Mouse (Mus musculus) embryonic facial prominence, embryonic 15.5 days (tissue): ENCODE measurements around the gene Ccdc120. TPM values are rescaled to one million over a fixed set of nuclear protein-coding genes. Genes with fewer than 3 reads are reported as not detected.
A peak's percentile ranks its signal among the peaks of the same experiment; 100 is the strongest.

Source experiments
- ATAC-seq: fragments of 200-750 bp; cut with Nextera tagmentation; 2 replicates; pipeline ENCODE4 v1.8.0; 2017; ENCODE audit warnings: low read depth, moderate TSS enrichment; ENCODE audit not compliant: insufficient number of reproducible peaks, low FRiP score, low TSS enrichment
- H3K27ac ChIP-seq: fragments of 300-500 bp; sonication (generic); replicated peaks from 2 replicates; pipeline ENCODE4 v1.5.1; 2015; ENCODE audit warnings: mild to moderate bottlenecking, inconsistent platforms
- H3K27me3 ChIP-seq: fragments of 300-500 bp; sonication (generic); 2 replicates; pipeline ENCODE4 v1.6.1; 2015; ENCODE audit warnings: inconsistent platforms
- H3K36me3 ChIP-seq: fragments of 300-500 bp; sonication (generic); 2 replicates; pipeline ENCODE4 v1.6.1; 2015; ENCODE audit warnings: mild to moderate bottlenecking, inconsistent platforms
- H3K4me1 ChIP-seq: fragments of 300-500 bp; sonication (generic); 2 replicates; pipeline ENCODE4 v1.6.1; 2015; ENCODE audit warnings: inconsistent platforms
- H3K4me2 ChIP-seq: fragments of 300-500 bp; sonication (generic); replicated peaks from 2 replicates; pipeline ENCODE4 v1.6.1; 2015; ENCODE audit warnings: mild to moderate bottlenecking, inconsistent platforms
- H3K4me3 ChIP-seq: fragments of 300-500 bp; sonication (generic); replicated peaks from 2 replicates; pipeline ENCODE4 v1.5.1; 2015; ENCODE audit warnings: mild to moderate bottlenecking, inconsistent platforms
- H3K9ac ChIP-seq: fragments of 300-500 bp; sonication (generic); 2 replicates; pipeline ENCODE4 v1.6.1; 2015; ENCODE audit warnings: inconsistent platforms
- H3K9me3 ChIP-seq: fragments of 300-500 bp; sonication (generic); replicated peaks from 2 replicates; pipeline ENCODE4 v1.6.1; 2016; ENCODE audit warnings: inconsistent platforms
- WGBS: fragments of 180-500 bp; shearing (Covaris S2); methylation state at CpG from one replicate; pipeline ENCODE4 v1.1.7; 2015; 5-methylcytosine and 5-hydroxymethylcytosine counted together
- polyA plus RNA-seq: library from polyadenylated mRNA; unstranded; fragments of >200 nt; fragmentation: Nextera tagmentation; extraction: Ambion mirVana; gene quantifications from 2 replicates; pipeline ENCODE4 v1.2.1, GENCODE M21; 2015

The Ccdc120 gene
- polyA plus RNA-seq, 1 experiment from 2014 or later = 22.1 TPM

- Histone ChIP-seq H3K36me3 (no peaks in the 10 kb centered on the region), H3K9me3 (no peaks in the 10 kb centered on the region), H3K4me2 (no peak overlapping the region), H3K27ac (no peak overlapping the region), H3K4me1 (no peaks in the 10 kb centered on the region), H3K9ac (no peak overlapping the region), H3K27me3 (no peaks in the 10 kb centered on the region), H3K4me3 (no peak overlapping the region)
- ATAC-seq = no peak
- WGBS = 85% methylated on average over 8 of the region's 8 CpGs
Measured at GRCm38 (mm10) chrX:7745429-7745828, 5.3 kb downstream of the Ccdc120 start.

DNA sequence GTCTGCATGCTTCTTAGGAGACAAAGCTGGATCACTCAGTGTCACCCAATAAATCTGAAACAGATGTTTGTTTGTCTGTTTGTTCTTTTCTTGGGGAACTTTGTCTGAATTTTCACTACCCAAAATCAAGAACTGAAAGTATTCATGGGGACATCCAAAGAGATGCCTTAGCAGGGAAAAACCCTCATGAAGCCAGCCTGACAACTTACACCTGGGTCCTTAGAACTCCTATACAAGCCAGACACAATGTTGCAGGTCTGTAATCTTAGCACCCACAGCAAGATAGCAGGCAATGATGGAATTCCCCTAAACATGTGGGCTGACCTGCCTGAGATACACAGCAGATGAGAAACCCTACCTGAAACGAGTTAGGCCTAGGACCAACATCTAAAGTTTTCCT is 5.8 kb downstream of the Ccdc120 start:
- Histone ChIP-seq H3K4me2 (no peak overlapping the region), H3K36me3 (no peaks in the 10 kb centered on the region), H3K9ac (no peak overlapping the region), H3K9me3 (no peaks in the 10 kb centered on the region), H3K27ac (no peak overlapping the region), H3K4me1 (no peaks in the 10 kb centered on the region), H3K27me3 (no peaks in the 10 kb centered on the region), H3K4me3 (no peak overlapping the region)
- WGBS = 57% methylated on average over 1 of the region's 1 CpGs
- ATAC-seq = no peak

GRCm38 (mm10) chrX:7743470-7743869 is 7.2 kb downstream of the Ccdc120 start:
- Histone ChIP-seq H3K9ac (no peak overlapping the region), H3K4me2 (no peak overlapping the region), H3K27ac (no peak overlapping the region), H3K4me1 (no peaks in the 10 kb centered on the region), H3K9me3 (no peaks in the 10 kb centered on the region), H3K27me3 (no peaks in the 10 kb centered on the region), H3K36me3 (no peaks in the 10 kb centered on the region), H3K4me3 (no peak overlapping the region)
- no peak for ATAC-seq
- 53% methylated on average over 5 of the region's 5 CpGs for WGBS

DNA sequence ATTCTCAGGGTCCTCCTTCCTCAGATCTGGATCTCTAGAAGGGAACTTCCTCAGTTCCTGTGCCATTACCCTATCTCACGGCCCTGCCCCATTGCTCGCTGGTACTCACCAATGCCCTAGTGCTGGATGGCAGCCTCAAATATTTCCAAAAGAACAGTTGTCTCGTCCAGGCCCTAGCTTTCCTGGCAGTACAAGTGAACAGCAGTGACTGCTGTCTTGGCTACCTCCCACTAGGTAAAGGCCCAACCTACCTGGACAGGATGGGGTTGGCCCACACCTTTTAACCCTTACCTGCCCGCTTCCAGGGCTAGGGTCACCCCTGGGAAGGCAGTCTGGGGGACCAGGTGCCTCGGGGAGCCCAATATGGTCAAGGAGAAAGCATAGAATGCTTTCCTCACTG is 9.6 kb downstream of the Ccdc120 start:
- Histone ChIP-seq H3K9ac (no peak overlapping the region), H3K4me3 (0 out of 2 replicates have a peak overlapping the region, but pooled peaks have one; percentile 3), H3K27ac (0 out of 2 replicates have a peak overlapping the region, but pooled peaks have one; percentile 48), H3K36me3 (0 out of 2 replicates have a peak, but pooled peaks cover 1% of the 10 kb centered on the region), H3K4me2 (no peak overlapping the region), H3K9me3 (no peaks in the 10 kb centered on the region), H3K4me1 (no peaks in the 10 kb centered on the region), H3K27me3 (no peaks in the 10 kb centered on the region)
- no peak for ATAC-seq
- WGBS = 48% methylated on average over 5 of the region's 5 CpGs

- ATAC-seq = no peak
- Histone ChIP-seq H3K4me1 (no peaks in the 10 kb centered on the region), H3K27me3 (no peaks in the 10 kb centered on the region), H3K4me3 (no peak overlapping the region), H3K36me3 (0 out of 2 replicates have a peak, but pooled peaks cover 3% of the 10 kb centered on the region), H3K9ac (no peak overlapping the region), H3K4me2 (no peak overlapping the region), H3K27ac (peak overlapping the region; percentile 71), H3K9me3 (no peaks in the 10 kb centered on the region)
- WGBS = 50% methylated on average over 10 of the region's 10 CpGs
Measured at GRCm38 (mm10) chrX:7740082-7740819, 10.5 kb downstream of the Ccdc120 start.

- Histone ChIP-seq H3K9ac (no peak overlapping the region), H3K36me3 (0 out of 2 replicates have a peak, but pooled peaks cover 3% of the 10 kb centered on the region), H3K9me3 (no peaks in the 10 kb centered on the region), H3K4me1 (no peaks in the 10 kb centered on the region), H3K27ac (peak overlapping the region; percentile 71; the same call in 1 of the 2 replicates), H3K4me2 (no peak overlapping the region), H3K27me3 (no peaks in the 10 kb centered on the region), H3K4me3 (no peak overlapping the region)
- 0 out of 2 replicates have a peak, but pooled peaks have one; percentile 56 for ATAC-seq
- 57% methylated on average over 14 of the region's 14 CpGs for WGBS
Measured at GRCm38 (mm10) chrX:7739336-7740081, 11.2 kb downstream of the Ccdc120 start.

GRCm38 (mm10) chrX:7733571-7734156 is 17.0 kb downstream of the Ccdc120 start:
- 32% methylated on average over 26 of the region's 26 CpGs for WGBS
- H3K9me3 ChIP-seq = no peaks in the 10 kb centered on the region
- H3K4me1 ChIP-seq = 0 out of 2 replicates have a peak, but pooled peaks cover 4% of the 10 kb centered on the region
- H3K27ac ChIP-seq = no peak overlapping the region
- H3K9ac ChIP-seq = no peak overlapping the region
- no peak overlapping the region for H3K4me2 ChIP-seq
- H3K4me3 ChIP-seq = no peak overlapping the region
- H3K27me3 ChIP-seq = no peaks in the 10 kb centered on the region
- ATAC-seq = no peak
- 0 out of 2 replicates have a peak, but pooled peaks cover 3% of the 10 kb centered on the region for H3K36me3 ChIP-seq

- Histone ChIP-seq H3K4me1 (0 out of 2 replicates have a peak, but pooled peaks cover 4% of the 10 kb centered on the region), H3K4me3 (peak overlapping the region; percentile 51), H3K9me3 (no peaks in the 10 kb centered on the region), H3K27me3 (no peaks in the 10 kb centered on the region), H3K9ac (0 out of 2 replicates have a peak overlapping the region, but pooled peaks have one; percentile 12), H3K36me3 (0 out of 2 replicates have a peak, but pooled peaks cover 9% of the 10 kb centered on the region), H3K4me2 (peak overlapping the region; percentile 47), H3K27ac (no peak overlapping the region)
- ATAC-seq = no peak
- WGBS = 32% methylated on average over 4 of the region's 4 CpGs
Measured at GRCm38 (mm10) chrX:7728922-7729265, 21.8 kb downstream of the Ccdc120 start.

GRCm38 (mm10) chrX:7728215-7728921 is 22.3 kb downstream of the Ccdc120 start, which contains the start of gene Praf2:
Gene Praf2 (plus strand): TSS chrX:7728439.
- Histone ChIP-seq H3K36me3 (0 out of 2 replicates have a peak, but pooled peaks cover 9% of the 10 kb centered on the region), H3K9me3 (no peaks in the 10 kb centered on the region), H3K4me1 (0 out of 2 replicates have a peak, but pooled peaks cover 4% of the 10 kb centered on the region), H3K27ac (peak within 1 kb of the TSS; percentile 60), H3K9ac (0 out of 2 replicates have a peak within 1 kb of the TSS, but pooled peaks have one; percentile 12), H3K27me3 (no peaks in the 10 kb centered on the region), H3K4me2 (peak within 1 kb of the TSS; percentile 47), H3K4me3 (peak within 1 kb of the TSS; percentile 51)
- 15% methylated on average over 42 of the region's 42 CpGs for WGBS
- ATAC-seq = peak; percentile 95

- Histone ChIP-seq H3K9me3 (no peaks in the 10 kb centered on the region), H3K27ac (no peak overlapping the region), H3K9ac (no peak overlapping the region), H3K4me2 (no peak overlapping the region), H3K4me1 (0 out of 2 replicates have a peak, but pooled peaks cover 4% of the 10 kb centered on the region), H3K36me3 (0 out of 2 replicates have a peak, but pooled peaks cover 9% of the 10 kb centered on the region), H3K27me3 (no peaks in the 10 kb centered on the region), H3K4me3 (no peak overlapping the region)
- no peak for ATAC-seq
- WGBS = 89% methylated on average over 13 of the region's 13 CpGs
Measured at GRCm38 (mm10) chrX:7727176-7727575, 23.5 kb downstream of the Ccdc120 start.
